Mouse (Mus musculus) heart, embryonic 14.5 days (tissue): Measurements from ENCODE around the gene Mknk1. TPM values are rescaled to one million over a fixed set of nuclear protein-coding genes. Genes with fewer than 3 reads are reported as not detected.

Experiments
- ATAC-seq: fragments of 200-750 bp; cut with Nextera tagmentation; 2 replicates; pipeline ENCODE4 v1.8.0; 2017; ENCODE audit warnings: low read depth, moderate TSS enrichment; ENCODE audit not compliant: insufficient number of reproducible peaks, insufficient read depth, low FRiP score
- H3K27ac ChIP-seq, 2 experiments: fragments of 200-500 bp in 1 of 2; fragments of 300-500 bp in 1 of 2; sonication (generic) in 1 of 2; replicated peaks in 1 of 2; 2 replicates each; pipeline ENCODE4 v1.5.1; 2012 to 2014; ENCODE audit warnings: low read depth in 2 of 2, low read length in 2 of 2, control low read depth in 1 of 2, mild to moderate bottlenecking in 1 of 2, mixed read lengths in 1 of 2; ENCODE audit not compliant: control insufficient read depth in 1 of 2, insufficient read depth in 1 of 2
- H3K27me3 ChIP-seq: fragments of 300-500 bp; sonication (generic); 2 replicates; pipeline ENCODE4 v1.6.1; 2014; ENCODE audit warnings: mild to moderate bottlenecking, low read length, control low read depth; ENCODE audit not compliant: control insufficient read depth, insufficient read depth
- H3K36me3 ChIP-seq: fragments of 300-500 bp; sonication (generic); 2 replicates; pipeline ENCODE4 v1.6.1; 2014; ENCODE audit warnings: mild to moderate bottlenecking, control low read depth, low read length, mixed read lengths; ENCODE audit not compliant: control insufficient read depth, insufficient read depth
- H3K4me1 ChIP-seq, 2 experiments: fragments of 200-500 bp in 1 of 2; fragments of 300-500 bp in 1 of 2; sonication (generic) in 1 of 2; 2 replicates each; pipeline ENCODE4 v1.6.1; 2012 to 2014; ENCODE audit warnings: low read length in 2 of 2, control low read depth in 1 of 2, mixed read lengths in 1 of 2; ENCODE audit not compliant: control insufficient read depth in 2 of 2, insufficient read depth in 2 of 2
- H3K4me2 ChIP-seq: fragments of 300-500 bp; sonication (generic); 2 replicates; pipeline ENCODE4 v1.6.1; 2014; ENCODE audit warnings: mild to moderate bottlenecking, low read length
- H3K4me3 ChIP-seq, 2 experiments: fragments of 200-500 bp in 1 of 2; fragments of 300-500 bp in 1 of 2; sonication (generic) in 1 of 2; 2 replicates each; pipeline ENCODE4 v1.5.1; 2012 to 2014; ENCODE audit warnings: low read length in 2 of 2, mild to moderate bottlenecking in 2 of 2, control low read depth in 1 of 2, low read depth in 1 of 2, moderate library complexity in 1 of 2; ENCODE audit not compliant: control insufficient read depth in 1 of 2, insufficient read depth in 1 of 2
- H3K9ac ChIP-seq: fragments of 300-500 bp; sonication (generic); 2 replicates; pipeline ENCODE4 v1.6.1; 2014; ENCODE audit warnings: mild to moderate bottlenecking, low read length
- H3K9me3 ChIP-seq: fragments of 300-500 bp; sonication (generic); 2 replicates; pipeline ENCODE4 v1.6.1; 2016; ENCODE audit warnings: low read length, control low read depth; ENCODE audit not compliant: control insufficient read depth
- WGBS: fragments of 180-500 bp; shearing (Covaris S2); extraction: QIAGEN DNeasy Blood & Tissue Kit; methylation state at CpG from one replicate; pipeline ENCODE4 v1.1.7; 2014; 5-methylcytosine and 5-hydroxymethylcytosine counted together
- polyA plus RNA-seq: library from polyadenylated mRNA; unstranded; fragments of >200 nt; fragmentation: Nextera tagmentation; extraction: Ambion mirVana; gene quantifications from 2 replicates; pipeline ENCODE4 v1.2.1, GENCODE M21; 2014

The Mknk1 gene
- polyA plus RNA-seq, 1 experiment from 2014 or later = 16.2 TPM

DNA sequence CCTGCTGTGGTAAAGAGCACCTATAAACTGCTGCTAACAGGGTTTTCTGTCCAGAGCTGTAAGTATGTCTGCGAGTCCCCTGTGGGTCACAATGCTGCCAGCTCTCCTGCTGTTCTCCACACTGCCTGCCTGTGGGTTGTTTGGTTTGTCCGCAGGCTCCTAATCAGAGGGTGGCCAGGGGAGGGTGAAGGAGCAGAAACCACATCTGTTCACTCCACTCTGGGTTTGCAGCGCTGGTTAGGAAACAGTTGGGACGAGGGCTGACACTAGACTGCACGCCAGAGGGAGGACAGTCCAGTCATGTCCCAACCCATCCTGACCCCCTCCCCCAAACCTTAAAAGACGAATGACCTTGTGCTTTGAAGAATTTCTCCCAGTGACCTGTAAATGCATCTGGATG is 16.1 kb downstream of the Mknk1 start:
- H3K27ac ChIP-seq = no peak overlapping the region
- peaks cover 29% of the 10 kb centered on the region for H3K36me3 ChIP-seq
- no peak for ATAC-seq
- H3K4me2 ChIP-seq = no peak overlapping the region
- no peak overlapping the region for H3K4me3 ChIP-seq
- no peak overlapping the region for H3K9ac ChIP-seq
- H3K9me3 ChIP-seq = no peaks in the 10 kb centered on the region
- WGBS = 60% methylated on average over 6 of the region's 6 CpGs
- H3K27me3 ChIP-seq = no peaks in the 10 kb centered on the region
- peaks cover under 1 to 8% of the 10 kb centered on the region in 2 experiments; a peak in 3 of 4 replicates for H3K4me1 ChIP-seq

DNA sequence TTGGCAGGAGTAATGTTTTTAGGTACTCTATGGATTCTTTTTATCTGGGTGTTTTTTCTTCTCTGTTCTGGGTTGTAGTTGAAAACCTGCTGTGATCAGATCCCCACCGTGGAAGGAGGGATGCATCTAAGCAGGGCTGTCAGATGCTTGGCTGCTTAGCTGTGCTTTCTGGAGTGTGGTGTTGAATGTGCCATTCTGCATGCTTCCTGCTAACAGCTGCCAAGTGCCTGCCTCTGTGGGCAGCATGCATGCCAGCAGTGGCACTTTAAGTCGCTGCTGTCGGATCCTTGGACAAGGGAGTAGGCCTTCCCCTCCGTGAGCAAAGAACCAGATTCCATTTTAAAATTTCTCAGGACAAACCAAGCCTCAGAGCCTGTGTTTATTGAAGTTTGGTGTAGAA is 16.6 kb downstream of the Mknk1 start:
- Histone ChIP-seq H3K4me2 (no peak overlapping the region), H3K9ac (no peak overlapping the region), H3K27ac (no peak overlapping the region), H3K9me3 (no peaks in the 10 kb centered on the region), H3K4me3 (no peak overlapping the region), H3K36me3 (peaks cover 34% of the 10 kb centered on the region), H3K27me3 (no peaks in the 10 kb centered on the region), H3K4me1 (peaks cover 0 to 8% of the 10 kb centered on the region in 2 experiments; a peak in 2 of 4 replicates)
- WGBS = 58% methylated on average over 4 of the region's 4 CpGs
- no peak for ATAC-seq

DNA sequence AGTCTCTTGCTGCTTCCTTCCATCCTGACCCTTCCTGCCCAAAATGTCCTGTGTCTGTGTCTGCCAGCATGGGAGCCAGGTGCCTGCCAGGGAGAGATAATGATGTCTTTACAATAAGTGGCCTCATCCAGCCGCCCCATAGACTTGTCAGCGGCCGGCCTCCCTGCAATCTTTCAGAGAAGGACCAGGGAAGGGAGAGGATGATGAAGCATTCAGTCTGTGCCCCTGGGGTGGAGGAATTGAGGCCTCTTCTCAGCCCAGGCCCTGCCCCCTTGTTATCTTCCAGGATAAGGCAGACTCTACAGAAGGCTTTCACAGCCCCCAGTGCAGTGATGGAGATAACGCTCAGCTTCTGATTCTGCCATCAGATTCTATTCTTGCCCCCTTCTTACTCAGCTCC is 17.3 kb downstream of the Mknk1 start:
- WGBS = 38% methylated on average over 4 of the region's 4 CpGs
- peaks cover 37% of the 10 kb centered on the region for H3K36me3 ChIP-seq
- no peak overlapping the region for H3K9ac ChIP-seq
- no peak overlapping the region for H3K27ac ChIP-seq
- no peaks in the 10 kb centered on the region for H3K9me3 ChIP-seq
- no peaks in the 10 kb centered on the region for H3K27me3 ChIP-seq
- no peak overlapping the region for H3K4me2 ChIP-seq
- no peak overlapping the region for H3K4me3 ChIP-seq
- peaks cover 0 to 8% of the 10 kb centered on the region in 2 experiments; a peak in 2 of 4 replicates for H3K4me1 ChIP-seq
- no peak for ATAC-seq

DNA sequence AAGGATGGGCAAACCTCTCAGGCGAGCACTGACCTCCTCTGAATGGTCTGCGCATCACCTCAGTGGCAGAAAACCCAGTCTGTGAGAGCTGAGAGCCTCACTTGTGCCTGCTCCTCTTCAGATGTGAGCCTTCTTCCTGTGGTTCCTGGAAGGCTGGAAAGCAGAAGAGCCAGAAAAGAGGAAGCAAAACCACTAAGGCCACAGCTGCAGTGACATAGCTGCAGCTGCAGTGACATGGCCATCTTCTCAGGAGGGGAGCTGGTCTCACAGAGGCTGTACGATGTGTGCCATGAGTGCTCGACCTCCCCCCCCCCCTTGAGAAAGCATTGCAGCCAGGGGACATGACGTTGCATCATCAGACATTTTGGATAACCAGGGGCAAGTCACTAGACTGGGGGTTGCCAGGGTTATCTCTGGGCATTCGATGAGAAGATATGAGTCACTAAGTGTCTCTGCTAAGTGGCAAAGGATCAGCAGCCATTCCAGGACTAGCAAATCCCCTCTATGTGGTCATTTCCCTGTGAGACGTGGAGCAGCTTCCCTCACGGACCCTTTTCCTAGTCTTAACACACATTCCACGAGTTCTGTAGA is 18.4 kb downstream of the Mknk1 start:
- ATAC-seq = no peak
- Histone ChIP-seq H3K4me2 (no peak overlapping the region), H3K4me3 (no peak overlapping the region), H3K9ac (no peak overlapping the region), H3K27ac (no peak overlapping the region), H3K27me3 (no peaks in the 10 kb centered on the region), H3K36me3 (peaks cover 45% of the 10 kb centered on the region), H3K9me3 (no peaks in the 10 kb centered on the region), H3K4me1 (peaks cover 0 to 4% of the 10 kb centered on the region in 2 experiments; a peak in 1 of 4 replicates)
- 63% methylated on average over 9 of the region's 9 CpGs for WGBS

DNA sequence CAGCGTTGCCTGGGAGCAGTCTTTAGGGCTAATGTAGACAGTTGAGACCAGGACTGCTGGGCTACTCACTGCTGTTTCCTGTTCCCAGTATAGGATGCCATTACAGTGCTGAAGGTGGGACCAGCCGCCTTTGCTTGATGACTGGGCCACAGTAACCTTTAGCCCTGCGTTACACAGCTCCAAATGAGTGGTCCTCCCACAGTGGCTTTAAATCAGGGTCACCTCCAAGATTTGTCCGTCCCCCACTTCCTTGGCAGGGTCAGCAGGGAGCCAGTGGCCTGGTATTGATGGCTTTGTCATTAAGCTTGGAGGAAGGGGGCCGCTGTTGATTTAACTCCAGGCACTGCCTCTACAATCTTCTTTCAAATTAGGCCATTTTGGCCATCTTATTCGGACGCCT is 24.4 kb downstream of the Mknk1 start:
- H3K4me2 ChIP-seq = no peak overlapping the region
- peaks cover 76% of the 10 kb centered on the region for H3K36me3 ChIP-seq
- 81% methylated on average over 7 of the region's 7 CpGs for WGBS
- no peaks in the 10 kb centered on the region for H3K9me3 ChIP-seq
- no peak overlapping the region for H3K9ac ChIP-seq
- H3K27ac ChIP-seq = no peak overlapping the region
- no peaks in the 10 kb centered on the region for H3K27me3 ChIP-seq
- ATAC-seq = no peak
- no peak overlapping the region for H3K4me3 ChIP-seq
- no peaks in the 10 kb centered on the region for H3K4me1 ChIP-seq

DNA sequence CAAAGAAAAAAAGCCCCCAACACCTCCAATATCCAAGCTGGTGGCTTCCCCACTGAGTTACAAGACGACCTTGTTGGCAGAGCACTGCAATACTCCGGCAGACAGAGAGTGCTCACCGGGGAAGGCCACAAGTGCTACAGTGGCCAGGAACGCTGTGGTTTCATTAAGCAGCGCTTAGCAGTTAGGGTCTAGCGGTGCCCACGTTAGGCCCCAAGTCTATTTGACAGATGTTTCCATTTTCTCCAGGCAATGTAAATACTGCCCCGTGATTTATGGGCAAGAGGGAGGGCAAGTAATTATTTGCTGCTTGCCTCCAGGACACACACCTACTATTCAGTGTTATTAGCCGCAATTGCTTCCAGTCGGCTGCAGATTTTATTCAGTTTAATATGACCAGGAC is 24.9 kb downstream of the Mknk1 start:
- 68% methylated on average over 10 of the region's 10 CpGs for WGBS
- H3K36me3 ChIP-seq = peaks cover 76% of the 10 kb centered on the region
- no peak for ATAC-seq

DNA sequence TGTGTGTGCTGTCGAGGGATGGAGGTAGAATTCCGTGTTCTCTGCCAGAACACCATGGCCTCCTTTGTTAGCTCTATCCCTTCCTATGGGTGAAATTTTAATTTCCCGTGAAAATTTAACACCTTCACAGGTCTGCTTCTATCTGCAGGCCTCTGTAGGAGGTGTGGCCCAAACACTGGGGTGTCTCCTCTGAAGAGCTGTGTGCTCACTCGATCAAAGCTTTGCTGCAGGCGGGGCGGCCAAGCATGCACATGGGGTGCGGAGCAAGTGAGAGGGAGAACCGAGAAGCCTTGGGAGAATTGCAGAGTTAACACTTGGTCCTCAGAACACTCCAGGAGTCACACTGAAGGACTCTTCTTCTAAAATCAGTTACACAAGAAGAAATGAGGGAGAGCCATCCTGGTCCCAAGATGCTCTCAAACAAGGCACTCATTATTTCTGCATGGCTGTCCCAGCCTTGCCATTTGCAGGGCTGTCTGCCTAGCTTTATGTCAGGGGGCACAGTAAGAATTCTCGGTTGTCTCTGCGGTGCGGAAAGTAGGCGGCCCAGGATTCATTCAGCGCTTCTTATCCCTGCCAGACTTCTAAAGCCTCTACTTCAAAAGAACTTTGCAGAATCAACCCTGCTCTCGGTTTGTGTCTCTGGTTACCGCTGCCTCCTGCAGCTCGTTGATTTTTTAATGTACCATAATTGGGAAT is 30.7 kb downstream of the Mknk1 start:
- H3K4me1 ChIP-seq = no peaks in the 10 kb centered on the region
- WGBS = 42% methylated on average over 16 of the region's 16 CpGs
- no peak for ATAC-seq
- H3K27me3 ChIP-seq = no peaks in the 10 kb centered on the region
- peaks cover 62% of the 10 kb centered on the region for H3K36me3 ChIP-seq
- no peak overlapping the region for H3K9ac ChIP-seq
- no peak overlapping the region for H3K4me2 ChIP-seq
- no peaks in the 10 kb centered on the region for H3K9me3 ChIP-seq
- no peak overlapping the region for H3K27ac ChIP-seq
- no peak overlapping the region for H3K4me3 ChIP-seq

More for the DNA sequence above, 24.9 kb downstream of the Mknk1 start:
- Histone ChIP-seq H3K27me3 (no peaks in the 10 kb centered on the region), H3K9me3 (no peaks in the 10 kb centered on the region), H3K4me1 (no peaks in the 10 kb centered on the region), H3K27ac (no peak overlapping the region), H3K4me3 (no peak overlapping the region), H3K9ac (no peak overlapping the region), H3K4me2 (no peak overlapping the region)
